Mouse (Mus musculus): ENCODE data around the gene Fam83d.

GRCm38 (mm10) chr2:158774886-158775285, 7.0 kb downstream of the Fam83d start:
- TF ChIP-seq CTCF (IDR thresholded peaks at IDR 0.05; ENCODE audit: insufficient read depth, low read length), result no peak
- no peak for TF ChIP-seq POLR2A (IDR thresholded peaks at IDR 0.05; ENCODE audit: borderline replicate concordance, extremely low read depth, low read depth, low read length)
